Mouse (Mus musculus): ENCODE measurements around the gene Gm20604.
A peak's percentile ranks its signal among the peaks of the same experiment; 100 is the strongest.

Gene Gm20604

GRCm38 (mm10) chr12:102758403-102758756 lies at the start of gene Gm20604:
TSS of gene Gm20604 (minus strand) at chr12:102758672.
- DNase-seq (ENCODE audit: low spot score), result no peak

- DNase-seq (ENCODE audit: low spot score), result no peak
These were observed 41.1 kb upstream of the Gm20604 start for GRCm38 (mm10) chr12:102799528-102799927.

DNA sequence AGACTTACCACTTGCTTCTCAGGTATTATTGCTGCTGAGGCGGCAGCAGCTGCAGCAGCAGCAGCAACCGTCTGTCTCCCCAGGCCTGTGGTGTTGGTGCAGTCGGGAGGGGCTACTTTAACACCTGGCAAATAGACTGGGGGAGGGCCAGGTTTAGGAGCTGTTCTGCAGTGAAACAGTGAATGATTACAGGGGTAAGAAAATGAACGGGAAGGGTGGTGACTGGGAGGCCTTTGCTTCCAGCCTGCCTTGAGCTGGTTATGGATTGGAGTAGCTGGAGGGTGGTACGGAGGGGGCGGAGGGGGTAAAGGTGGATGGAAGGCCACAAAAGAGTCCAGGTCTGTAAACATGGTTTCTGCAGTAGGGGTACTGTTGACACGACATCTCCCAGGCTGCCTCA lies 29.5 kb upstream of the Gm20604 start:
- DNase-seq (ENCODE audit: low spot score), result no peak

- DNase-seq (ENCODE audit: low spot score), result no peak
These were observed 27.1 kb upstream of the Gm20604 start for GRCm38 (mm10) chr12:102785593-102785985.

- DNase-seq (ENCODE audit: low spot score), result no peak
These were observed 26.6 kb upstream of the Gm20604 start for GRCm38 (mm10) chr12:102784899-102785592.

GRCm38 (mm10) chr12:102782841-102783240 lies 24.4 kb upstream of the Gm20604 start:
- no peak for DNase-seq (ENCODE audit: low spot score)

- DNase-seq (ENCODE audit: low spot score), result no peak
These were observed 21.0 kb upstream of the Gm20604 start for GRCm38 (mm10) chr12:102779452-102779851.

GRCm38 (mm10) chr12:102778151-102778550 lies 19.7 kb upstream of the Gm20604 start:
- DNase-seq (ENCODE audit: low spot score), result no peak

GRCm38 (mm10) chr12:102776035-102776434 lies 17.6 kb upstream of the Gm20604 start:
- no peak for DNase-seq (ENCODE audit: low spot score)

- no peak for DNase-seq (ENCODE audit: low spot score)
These were observed 14.2 kb upstream of the Gm20604 start for GRCm38 (mm10) chr12:102772676-102773075.

- DNase-seq (ENCODE audit: low spot score), result no peak
These were observed 13.1 kb upstream of the Gm20604 start for GRCm38 (mm10) chr12:102771601-102772000.

DNA sequence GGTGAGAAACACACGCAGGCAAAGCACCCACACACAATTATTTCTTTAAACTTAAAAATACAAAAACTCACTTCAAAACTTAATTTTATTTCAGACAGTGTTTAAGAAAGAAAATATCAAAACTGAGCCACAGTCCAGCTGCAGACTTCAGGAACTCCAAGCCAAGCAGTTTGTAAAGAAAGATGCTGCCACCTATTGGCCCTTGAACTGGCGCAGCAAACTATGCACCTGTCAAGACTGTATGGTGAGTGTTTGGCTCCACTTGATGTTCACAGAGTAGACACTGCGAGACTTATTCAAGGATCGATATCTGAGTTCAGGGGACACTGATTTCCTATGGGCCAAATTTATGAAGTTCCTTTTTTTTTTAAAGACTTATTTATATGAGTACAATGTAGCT lies 10.5 kb upstream of the Gm20604 start:
- DNase-seq (ENCODE audit: low spot score), result no peak

DNA sequence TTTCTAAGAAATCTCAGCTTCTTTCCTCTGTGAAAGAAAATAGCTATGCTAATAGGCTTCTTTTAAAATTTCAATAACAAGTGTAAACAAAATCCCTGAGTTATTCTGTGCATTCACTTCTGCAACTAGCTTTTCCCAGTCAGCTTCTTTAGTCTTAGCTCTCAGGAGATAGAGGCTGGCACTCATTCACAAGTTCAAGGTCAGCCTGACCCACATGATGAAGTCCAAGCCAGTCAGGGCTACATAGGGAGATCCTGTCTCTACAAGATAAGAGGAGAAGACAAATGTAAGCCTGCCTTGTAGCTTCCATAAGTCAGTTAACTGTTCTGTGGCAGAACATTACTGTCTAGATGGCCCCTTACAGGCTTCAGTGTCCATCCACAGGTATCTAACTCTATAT lies 5.2 kb upstream of the Gm20604 start:
- no peak for DNase-seq (ENCODE audit: low spot score)

- no peak for DNase-seq (ENCODE audit: low spot score)
These were observed 3.2 kb upstream of the Gm20604 start for GRCm38 (mm10) chr12:102761668-102762067.

GRCm38 (mm10) chr12:102758936-102759335 lies 464 bp upstream of the Gm20604 start:
- DNase-seq (ENCODE audit: low spot score), result no peak

DNA sequence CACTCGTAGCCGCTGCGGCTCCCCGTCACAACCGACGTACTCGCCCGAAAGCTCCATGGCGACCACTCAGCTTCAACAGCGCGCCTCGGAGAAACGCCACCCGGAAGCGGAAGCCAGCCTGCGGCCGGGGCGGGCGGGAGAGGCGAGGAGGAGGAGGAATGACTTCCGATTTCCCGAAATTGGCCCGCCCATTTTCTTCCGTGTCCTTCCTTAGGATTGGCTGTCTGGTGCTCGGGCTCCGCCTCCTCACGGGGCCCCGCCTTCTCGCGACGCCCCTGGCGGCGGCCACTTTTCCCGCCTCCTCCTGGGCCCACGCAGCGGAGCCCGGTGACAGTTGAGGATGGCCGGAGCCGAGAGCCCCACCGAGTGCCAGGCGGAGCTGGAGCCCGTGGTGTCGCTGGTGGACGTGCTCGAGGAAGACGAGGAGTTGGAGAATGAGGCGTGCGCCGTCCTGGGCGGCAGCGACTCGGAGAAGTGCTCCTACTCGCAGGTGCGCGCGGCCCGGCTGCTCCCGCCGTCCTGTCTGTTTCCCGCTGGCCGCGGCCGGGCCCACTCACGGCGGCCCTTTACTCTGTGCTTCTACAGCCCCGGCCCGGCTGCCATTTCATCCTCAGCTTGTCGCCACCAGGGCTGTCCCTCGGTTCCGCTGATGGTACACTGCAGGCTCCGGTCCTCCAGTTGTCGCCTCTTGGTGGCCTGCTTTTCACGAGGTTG lies 626 bp downstream of the Gm20604 start, which contains the start of the genes Gm28051, Gon7 and Ubr7:
TSS of gene Gm28051 (minus strand) at position 77 of the 714 bp plus-strand sequence.
TSS of gene Gon7 (minus strand) at position 115 of the 714 bp plus-strand sequence.
TSS of gene Ubr7 (plus strand) at position 279 of the 714 bp plus-strand sequence.
- DNase-seq (ENCODE audit: low spot score), result peak; percentile 89

- DNase-seq (ENCODE audit: low spot score), result no peak
These were observed 1.3 kb downstream of the Gm20604 start for GRCm38 (mm10) chr12:102757055-102757688.

DNA sequence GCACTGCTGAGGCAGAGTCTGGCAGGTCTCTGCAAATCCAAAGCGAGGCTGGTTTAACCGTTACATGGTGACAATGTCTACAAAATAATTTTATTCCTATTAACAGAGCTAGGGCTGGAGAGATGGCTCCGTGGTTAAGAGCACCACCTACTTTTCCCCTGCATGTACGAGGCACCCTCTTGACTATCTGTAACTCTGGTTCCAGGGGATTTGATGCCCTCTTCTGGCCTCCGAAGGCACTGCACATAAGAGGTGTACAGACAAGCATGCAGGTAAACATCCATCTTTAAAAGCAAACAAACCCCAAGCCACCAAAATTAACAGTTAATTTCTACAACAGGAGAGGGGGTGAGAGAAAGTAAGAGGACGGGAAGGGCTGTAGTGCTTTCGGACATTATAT lies 2.2 kb downstream of the Gm20604 start:
- no peak for DNase-seq (ENCODE audit: low spot score)

DNA sequence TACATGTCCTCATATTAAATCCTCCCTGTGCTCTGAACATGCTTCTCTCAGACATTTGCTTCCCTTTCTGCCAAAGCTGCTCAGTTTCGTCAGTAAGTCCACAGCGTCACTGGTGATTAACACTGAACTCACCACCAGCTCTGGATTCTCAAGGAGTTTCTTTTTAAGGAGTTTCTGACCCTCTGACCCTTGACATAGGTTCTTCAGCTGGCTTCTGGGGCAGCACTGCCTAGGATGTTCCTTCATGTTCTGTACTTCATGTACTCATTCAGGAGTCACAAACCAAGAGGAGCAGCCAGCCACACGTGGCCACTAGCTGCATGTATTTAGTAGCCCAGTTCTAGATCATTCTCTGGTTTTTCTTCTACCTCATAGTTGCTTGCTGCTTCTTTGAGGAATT lies 10.2 kb downstream of the Gm20604 start:
- no peak for DNase-seq (ENCODE audit: low spot score)

DNA sequence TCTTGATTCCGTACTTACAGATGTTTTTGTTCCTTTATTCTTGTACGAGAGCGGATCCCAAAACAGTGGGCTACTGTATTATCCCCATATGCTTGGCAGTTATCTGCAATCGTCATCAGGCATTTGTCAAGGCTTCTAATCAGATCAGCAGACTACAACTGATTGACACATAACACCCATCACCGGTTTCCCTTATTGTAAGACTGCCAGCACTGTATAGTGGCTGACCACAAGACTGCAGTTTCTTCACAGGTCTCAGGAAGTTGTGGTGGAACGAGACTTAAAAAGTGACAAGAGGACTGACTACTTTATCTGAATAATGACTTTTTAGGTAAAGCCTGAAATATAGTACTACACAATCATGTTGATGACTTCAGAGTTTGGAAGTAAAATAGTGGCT lies 13.6 kb downstream of the Gm20604 start:
- no peak for DNase-seq (ENCODE audit: low spot score)

DNA sequence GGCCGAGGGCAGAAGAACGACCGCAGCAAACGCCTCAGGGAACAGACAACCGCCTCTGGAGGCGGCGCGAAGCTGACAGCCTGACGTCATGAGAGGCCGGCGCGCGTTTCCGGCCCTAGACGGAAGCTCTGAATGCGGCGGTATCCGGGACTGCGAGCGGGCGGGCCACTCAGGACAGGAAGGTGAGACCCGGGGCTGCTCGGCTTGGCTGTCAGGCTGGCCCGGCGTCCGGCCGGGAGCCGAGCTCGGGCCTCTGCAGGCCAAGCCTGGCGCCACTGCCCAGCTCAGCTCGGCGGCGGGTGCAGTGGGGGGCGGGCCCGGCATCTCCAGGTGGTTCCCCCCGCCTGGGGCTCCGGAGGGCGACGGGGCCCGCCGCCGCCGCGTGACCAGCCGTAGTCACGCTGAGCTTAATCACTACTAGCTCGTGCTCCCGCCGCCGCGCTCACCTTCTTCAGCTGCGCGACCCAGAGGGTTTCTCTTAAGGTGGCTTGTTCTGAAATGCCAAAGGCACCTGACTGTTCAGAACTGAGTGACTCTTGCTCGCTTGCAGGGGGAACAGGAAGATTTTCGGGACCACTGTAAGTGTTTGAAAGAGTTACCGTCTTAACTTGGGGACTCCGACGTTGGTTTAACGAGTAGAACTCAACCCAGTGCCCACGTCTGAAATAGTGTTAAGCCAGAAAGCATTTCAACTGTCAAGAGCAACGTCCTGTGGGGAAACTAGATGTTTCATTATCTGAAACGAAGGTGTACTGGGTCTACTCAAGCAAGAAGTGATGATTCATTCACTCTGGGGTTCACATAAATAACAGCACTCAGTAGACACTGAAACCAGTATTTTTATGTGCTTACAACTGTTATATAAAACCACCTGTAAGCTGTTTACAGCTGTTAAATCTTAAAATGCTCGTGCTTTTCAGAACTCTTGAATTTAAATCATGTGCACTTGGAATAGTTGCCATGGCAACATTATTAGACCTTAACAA lies 14.6 kb downstream of the Gm20604 start, which contains the start of the genes Moap1 and Tmem251:
TSS of gene Moap1 (minus strand) at position 73 of the 986 bp plus-strand sequence.
TSS of gene Tmem251 (plus strand) at position 174 of the 986 bp plus-strand sequence.
- DNase-seq (ENCODE audit: low spot score), result peak; percentile 80

Measured in ovary, postnatal 14 days (tissue).